Mouse (Mus musculus): ENCODE data around the gene Dnmt3b. TPM values are rescaled to one million over a fixed set of nuclear protein-coding genes. Genes with fewer than 3 reads are reported as not detected.
"Not testable (repeated sequence)": the region's sequence is repeated elsewhere in the genome, so short reads cannot be mapped to it uniquely, and the experiment has no call there.

Gene Dnmt3b
- polyA plus RNA-seq, 1 experiment, result 0.96 TPM

DNA sequence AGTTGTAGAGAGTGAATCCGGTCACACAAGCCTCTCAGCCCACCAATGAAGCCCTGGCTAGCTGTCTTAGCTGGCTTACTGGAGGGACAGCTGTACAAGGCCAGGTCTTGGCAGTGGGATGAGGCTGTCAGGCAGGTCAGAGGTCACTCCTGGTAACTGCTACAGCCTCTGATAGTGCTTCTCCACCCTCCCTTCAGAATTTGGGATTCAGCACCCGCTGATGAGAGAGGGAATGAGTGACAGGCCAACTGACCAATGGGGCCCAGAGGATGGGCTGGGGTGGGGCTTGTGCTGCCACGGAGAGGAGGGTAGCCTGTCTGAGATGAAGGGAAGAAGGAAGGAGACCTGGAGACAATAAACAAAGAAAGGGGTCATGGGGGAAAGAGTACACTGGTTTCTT, 11.4 kb downstream of the Dnmt3b start:
- TF ChIP-seq CTCF (IDR thresholded peaks at IDR 0.05; ENCODE audit: extremely low read depth, insufficient read depth, low read length) (no peak), POLR2A (IDR thresholded peaks at IDR 0.05; ENCODE audit: extremely low read depth, insufficient read depth, low read length) (no peak)
- Histone ChIP-seq H3K4me3 (ENCODE audit: insufficient read depth, low read length) (no peak overlapping the region), H3K4me1 (ENCODE audit: control insufficient read depth, insufficient read depth, low read length) (no peaks in the 10 kb centered on the region), H3K27ac (ENCODE audit: insufficient read depth, low read length) (no peak overlapping the region)

DNA sequence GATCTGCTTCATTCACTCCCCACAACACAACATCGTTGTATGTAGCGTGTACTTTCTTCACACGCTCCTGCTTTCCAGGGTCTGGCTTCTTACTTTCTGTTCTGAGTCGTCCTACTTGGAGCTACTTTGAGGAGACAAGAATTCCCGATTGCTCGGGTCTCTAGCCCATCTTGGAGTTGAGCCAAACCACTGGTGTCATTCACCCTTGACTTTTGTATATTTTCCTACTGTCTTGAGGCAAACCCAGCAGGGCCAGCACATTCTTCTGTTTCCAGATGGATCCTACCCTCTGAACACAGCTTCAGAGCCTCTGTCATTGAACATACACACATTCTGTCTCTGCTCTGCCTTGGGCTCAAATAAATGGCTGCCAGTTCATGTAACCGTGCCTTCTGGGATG, 16.2 kb downstream of the Dnmt3b start:
- no peak overlapping the region for H3K27ac ChIP-seq (ENCODE audit: insufficient read depth, low read length)
- no peak overlapping the region for H3K4me3 ChIP-seq (ENCODE audit: insufficient read depth, low read length)
- TF ChIP-seq CTCF (IDR thresholded peaks at IDR 0.05; ENCODE audit: extremely low read depth, insufficient read depth, low read length) (no peak), POLR2A (IDR thresholded peaks at IDR 0.05; ENCODE audit: extremely low read depth, insufficient read depth, low read length) (no peak)
- no peaks in the 10 kb centered on the region for H3K4me1 ChIP-seq (ENCODE audit: control insufficient read depth, insufficient read depth, low read length)

DNA sequence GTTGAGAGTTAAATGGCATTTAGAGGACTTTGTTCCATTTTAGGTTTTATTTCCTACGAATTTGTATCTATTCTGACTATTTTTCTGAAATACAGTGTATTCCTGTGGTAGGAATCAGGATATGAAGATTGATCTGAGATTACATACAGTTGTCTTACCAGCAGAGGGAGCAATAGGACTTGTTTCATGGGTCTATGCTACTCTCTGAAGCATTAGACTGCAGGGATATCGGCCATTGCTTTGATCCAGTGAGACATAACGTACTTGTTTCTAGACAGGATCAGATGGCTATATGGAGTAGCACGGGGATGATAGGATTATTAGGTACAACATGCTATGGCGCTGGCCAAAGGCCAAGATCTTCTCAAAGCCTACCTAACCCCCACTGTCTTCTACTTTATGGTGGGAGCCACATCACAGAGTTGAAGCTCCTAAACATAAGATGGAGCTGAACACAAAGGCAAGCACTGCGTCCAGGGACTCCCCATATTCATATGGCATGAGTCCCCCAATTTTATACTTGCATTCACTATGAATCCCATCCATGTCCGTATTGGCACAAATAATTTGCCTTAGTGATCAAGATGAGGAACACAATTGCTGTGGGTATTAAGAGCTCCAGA, 19.6 kb downstream of the Dnmt3b start:
- H3K27ac ChIP-seq (ENCODE audit: insufficient read depth, low read length), result no peak overlapping the region
- no peak overlapping the region for H3K4me3 ChIP-seq (ENCODE audit: insufficient read depth, low read length)
- TF ChIP-seq CTCF (IDR thresholded peaks at IDR 0.05; ENCODE audit: extremely low read depth, insufficient read depth, low read length) (peak; percentile 55), POLR2A (IDR thresholded peaks at IDR 0.05; ENCODE audit: extremely low read depth, insufficient read depth, low read length) (no peak)
- H3K4me1 ChIP-seq (ENCODE audit: control insufficient read depth, insufficient read depth, low read length), result no peaks in the 10 kb centered on the region

DNA sequence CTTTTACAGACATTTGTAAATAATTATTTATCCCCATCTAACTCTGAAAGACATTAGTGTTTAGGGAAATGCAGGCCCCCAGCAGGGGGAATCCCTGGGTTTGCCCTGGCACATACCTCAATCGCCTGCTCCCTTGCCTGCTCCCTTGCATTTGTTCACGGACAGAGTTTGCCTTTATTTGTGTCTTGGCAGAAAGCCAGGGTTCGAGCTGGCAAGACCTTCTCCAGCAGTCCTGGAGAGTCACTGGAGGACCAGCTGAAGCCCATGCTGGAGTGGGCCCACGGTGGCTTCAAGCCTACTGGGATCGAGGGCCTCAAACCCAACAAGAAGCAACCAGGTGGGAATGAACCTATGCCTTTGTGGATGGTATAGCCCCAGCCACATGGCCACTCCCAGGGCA, 20.9 kb downstream of the Dnmt3b start:
- Histone ChIP-seq H3K4me3 (ENCODE audit: insufficient read depth, low read length) (no peak overlapping the region), H3K4me1 (ENCODE audit: control insufficient read depth, insufficient read depth, low read length) (no peaks in the 10 kb centered on the region), H3K27ac (ENCODE audit: insufficient read depth, low read length) (no peak overlapping the region)
- TF ChIP-seq CTCF (IDR thresholded peaks at IDR 0.05; ENCODE audit: extremely low read depth, insufficient read depth, low read length) (no peak), POLR2A (IDR thresholded peaks at IDR 0.05; ENCODE audit: extremely low read depth, insufficient read depth, low read length) (no peak)

DNA sequence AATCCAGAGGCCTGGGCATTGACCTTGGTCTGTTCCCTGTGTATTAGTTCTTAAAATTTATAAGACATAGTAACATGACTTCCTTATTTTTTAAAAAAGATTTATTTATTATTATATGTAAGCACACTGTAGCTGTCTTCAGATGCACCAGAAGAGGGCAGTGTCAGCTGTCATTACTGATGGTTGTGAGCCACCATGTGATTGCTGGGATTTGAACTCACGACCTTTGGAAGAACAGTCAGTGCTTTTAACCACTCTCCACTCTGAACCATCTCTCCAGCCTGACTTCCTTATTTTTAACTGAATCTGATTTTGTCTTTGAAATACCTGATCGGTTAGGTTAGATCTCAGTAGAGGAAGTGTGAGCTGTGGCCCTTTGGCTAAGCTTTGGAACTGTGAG, 23.4 kb downstream of the Dnmt3b start:
- Histone ChIP-seq H3K4me1 (ENCODE audit: control insufficient read depth, insufficient read depth, low read length) (no peaks in the 10 kb centered on the region), H3K4me3 (ENCODE audit: insufficient read depth, low read length) (no peak overlapping the region), H3K27ac (ENCODE audit: insufficient read depth, low read length) (no peak overlapping the region)
- TF ChIP-seq POLR2A (IDR thresholded peaks at IDR 0.05; ENCODE audit: extremely low read depth, insufficient read depth, low read length) (no peak), CTCF (IDR thresholded peaks at IDR 0.05; ENCODE audit: extremely low read depth, insufficient read depth, low read length) (no peak)

DNA sequence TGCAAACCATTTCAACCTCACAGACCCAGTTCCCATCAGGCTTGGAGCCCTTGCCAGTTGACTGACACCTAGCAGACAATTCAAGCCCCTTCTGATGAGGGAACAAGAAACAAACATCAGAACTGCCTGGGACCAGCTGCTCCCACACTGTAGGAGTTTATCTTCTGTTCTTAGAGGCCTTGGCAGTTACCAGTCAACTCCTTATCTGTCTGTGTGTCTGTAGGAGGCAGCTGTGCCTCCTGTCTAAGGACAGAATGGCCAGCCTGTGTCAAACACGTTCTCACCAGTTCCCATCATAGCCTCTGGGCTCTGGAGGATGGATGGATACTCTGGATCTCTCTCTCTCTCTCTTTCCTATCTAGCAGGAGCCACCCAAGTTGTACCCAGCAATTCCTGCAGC, 26.1 kb downstream of the Dnmt3b start:
- H3K4me3 ChIP-seq (ENCODE audit: insufficient read depth, low read length); H3K4me1 ChIP-seq (ENCODE audit: control insufficient read depth, insufficient read depth, low read length); H3K27ac ChIP-seq (ENCODE audit: insufficient read depth, low read length): not testable (repeated sequence)

DNA sequence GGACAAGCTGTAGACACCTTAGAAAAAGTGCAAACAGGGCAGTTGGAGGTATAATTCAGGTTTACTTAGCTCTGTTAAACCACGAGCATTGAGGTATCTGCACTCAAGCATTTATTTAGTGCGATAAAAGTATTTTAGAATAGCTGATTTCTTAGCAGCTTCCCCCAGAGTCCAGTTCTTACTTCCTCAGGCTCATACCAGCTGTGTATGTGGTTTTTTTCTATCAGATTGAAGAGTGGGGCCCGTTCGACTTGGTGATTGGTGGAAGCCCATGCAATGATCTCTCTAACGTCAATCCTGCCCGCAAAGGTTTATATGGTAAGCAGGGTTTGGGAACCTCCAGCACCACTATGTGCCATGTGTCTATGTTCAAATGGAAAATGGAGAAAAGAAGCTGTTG, 27.7 kb downstream of the Dnmt3b start:
- no peak for TF ChIP-seq POLR2A (IDR thresholded peaks at IDR 0.05; ENCODE audit: extremely low read depth, insufficient read depth, low read length)
- TF ChIP-seq CTCF (IDR thresholded peaks at IDR 0.05; ENCODE audit: extremely low read depth, insufficient read depth, low read length), result no peak
- H3K4me3 ChIP-seq (ENCODE audit: insufficient read depth, low read length), result no peak overlapping the region
- H3K27ac ChIP-seq (ENCODE audit: insufficient read depth, low read length), result no peak overlapping the region
- H3K4me1 ChIP-seq (ENCODE audit: control insufficient read depth, insufficient read depth, low read length), result no peaks in the 10 kb centered on the region

DNA sequence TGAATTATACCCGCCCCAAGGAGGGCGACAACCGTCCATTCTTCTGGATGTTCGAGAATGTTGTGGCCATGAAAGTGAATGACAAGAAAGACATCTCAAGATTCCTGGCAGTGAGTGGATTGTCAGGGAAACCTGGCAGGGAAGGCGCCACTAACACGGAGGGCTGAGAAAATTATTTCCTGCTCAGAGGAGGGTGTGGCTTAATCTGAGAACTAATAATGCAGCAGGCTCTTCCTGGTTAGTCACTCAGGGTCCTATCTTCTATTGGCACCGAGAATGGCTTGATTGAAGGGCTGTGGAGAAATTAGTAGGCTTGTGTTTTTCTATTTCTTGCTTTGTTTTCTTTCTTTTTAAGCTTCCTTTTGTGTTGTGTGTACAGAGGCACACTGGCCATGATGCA, 28.3 kb downstream of the Dnmt3b start:
- Histone ChIP-seq H3K4me3 (ENCODE audit: insufficient read depth, low read length) (no peak overlapping the region), H3K4me1 (ENCODE audit: control insufficient read depth, insufficient read depth, low read length) (no peaks in the 10 kb centered on the region), H3K27ac (ENCODE audit: insufficient read depth, low read length) (no peak overlapping the region)
- TF ChIP-seq POLR2A (IDR thresholded peaks at IDR 0.05; ENCODE audit: extremely low read depth, insufficient read depth, low read length) (no peak), CTCF (IDR thresholded peaks at IDR 0.05; ENCODE audit: extremely low read depth, insufficient read depth, low read length) (no peak)

DNA sequence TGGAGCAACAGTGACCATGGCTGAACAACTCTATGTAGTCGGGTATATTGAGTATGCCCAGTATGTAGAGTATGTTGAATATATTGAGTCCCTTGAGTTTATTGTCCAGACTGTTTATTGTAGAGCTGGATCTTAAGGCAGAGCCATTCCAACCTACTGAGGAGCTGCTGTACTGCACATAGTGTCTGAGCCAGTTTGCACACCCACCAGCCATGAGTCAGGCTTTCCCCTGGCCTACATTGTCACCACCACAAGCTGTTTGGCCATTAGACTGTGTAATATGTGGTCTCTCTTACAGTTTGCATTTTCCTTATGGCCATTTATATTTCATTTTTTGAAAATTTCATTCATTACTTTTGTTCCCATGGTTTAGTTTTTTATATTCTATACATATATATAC, 30.7 kb downstream of the Dnmt3b start:
- Histone ChIP-seq H3K4me3 (ENCODE audit: insufficient read depth, low read length) (no peak overlapping the region), H3K4me1 (ENCODE audit: control insufficient read depth, insufficient read depth, low read length) (no peaks in the 10 kb centered on the region), H3K27ac (ENCODE audit: insufficient read depth, low read length) (no peak overlapping the region)
- no peak for TF ChIP-seq CTCF (IDR thresholded peaks at IDR 0.05; ENCODE audit: extremely low read depth, insufficient read depth, low read length)
- TF ChIP-seq POLR2A (IDR thresholded peaks at IDR 0.05; ENCODE audit: extremely low read depth, insufficient read depth, low read length), result no peak

DNA sequence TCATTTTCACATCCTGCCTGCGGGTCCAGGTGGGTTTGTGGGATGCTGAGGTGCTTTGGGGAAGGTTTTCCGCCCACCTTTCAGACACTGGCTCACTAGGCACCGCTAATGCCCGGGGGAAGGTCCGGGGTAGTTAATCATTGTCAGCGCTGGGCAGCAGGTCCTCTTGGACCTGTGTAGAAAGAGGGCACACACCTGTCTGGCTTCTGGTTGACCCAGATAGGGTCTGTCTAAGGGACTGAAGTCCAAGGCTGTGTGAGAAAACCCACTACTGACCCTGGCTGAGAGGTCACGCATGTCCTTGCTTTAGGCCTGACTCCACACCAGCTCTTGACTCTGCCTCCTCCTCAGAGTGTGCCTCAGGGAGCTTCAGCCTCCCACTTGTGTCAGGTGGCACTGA, 44.2 kb downstream of the Dnmt3b start:
- H3K27ac ChIP-seq (ENCODE audit: insufficient read depth, low read length); H3K4me1 ChIP-seq (ENCODE audit: control insufficient read depth, insufficient read depth, low read length); H3K4me3 ChIP-seq (ENCODE audit: insufficient read depth, low read length): not testable (repeated sequence)
